Mouse (Mus musculus): Measurements from ENCODE around the gene Nfkbiz. TPM values are rescaled to one million over a fixed set of nuclear protein-coding genes. Genes with fewer than 3 reads are reported as not detected.

The Nfkbiz gene
- total RNA-seq, 2 experiments from 2014 or later = 2.7 to 3.0 TPM

DNA sequence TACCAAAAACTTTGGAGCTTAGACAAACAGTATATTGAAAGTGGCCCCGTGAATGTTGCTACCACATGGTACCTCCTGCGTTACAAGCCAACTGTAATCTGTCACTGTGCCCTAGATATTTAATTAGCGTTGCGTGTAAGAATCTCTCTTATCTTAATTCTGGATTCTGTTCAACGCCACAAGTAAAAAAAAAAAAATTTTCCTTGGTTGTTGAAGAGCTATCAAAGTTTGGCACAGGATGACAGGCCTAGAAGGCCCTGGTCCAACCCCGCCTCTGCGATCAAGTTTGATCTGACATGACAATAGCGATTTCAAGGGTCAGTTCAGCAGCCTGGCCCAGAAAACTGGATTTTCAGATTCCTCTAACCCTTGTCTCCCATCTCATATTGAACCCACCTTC is 6.1 kb downstream of the Nfkbiz start:
- no peak for DNase-seq (ENCODE audit: low spot score in 2 of 2)

- no peak for DNase-seq (ENCODE audit: low spot score in 2 of 2)
Measured at GRCm38 (mm10) chr16:55832040-55832439, 6.7 kb downstream of the Nfkbiz start.

GRCm38 (mm10) chr16:55831451-55831850 is 7.2 kb downstream of the Nfkbiz start:
- DNase-seq (ENCODE audit: low spot score in 2 of 2) = no peak

DNA sequence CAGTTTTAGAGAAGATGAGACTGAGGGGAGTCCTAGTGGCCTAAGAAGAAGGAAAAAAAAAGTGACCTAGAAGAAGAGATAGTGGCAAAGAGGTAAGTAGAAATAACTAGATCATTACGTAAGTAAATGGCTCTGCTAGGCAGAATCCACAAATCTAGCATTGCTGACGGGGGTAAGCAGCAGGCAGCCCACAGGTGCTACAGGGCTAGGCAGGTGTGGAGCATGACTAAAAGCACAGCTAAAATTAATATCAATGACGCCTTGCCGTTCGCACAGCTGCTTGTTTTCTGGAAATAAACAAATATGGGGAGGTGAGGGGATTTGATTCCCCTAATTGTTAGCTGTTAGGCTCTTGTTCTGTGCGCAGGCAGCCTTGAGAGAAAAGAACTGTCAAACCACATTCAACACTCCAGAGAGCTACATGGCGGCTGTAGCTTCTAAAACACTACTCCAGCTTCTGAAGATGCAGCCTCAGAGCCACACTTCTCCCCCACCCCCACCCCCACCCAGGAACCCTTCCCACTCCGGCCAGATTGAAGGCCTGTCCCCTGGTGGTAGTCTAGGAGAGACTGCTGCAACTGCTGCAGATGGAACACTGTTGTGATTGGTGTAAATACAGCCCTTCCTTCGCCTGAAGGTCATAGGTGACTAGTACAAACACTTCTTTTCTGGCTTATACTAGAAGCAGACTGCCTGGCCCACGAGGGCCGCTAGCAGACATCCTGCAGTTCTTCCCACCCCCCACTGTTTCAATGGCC is 15.1 kb downstream of the Nfkbiz start:
- DNase-seq (ENCODE audit: low spot score in 2 of 2) = no peak

- no peak for DNase-seq (ENCODE audit: low spot score in 2 of 2)
Measured at GRCm38 (mm10) chr16:55822741-55823397, 15.8 kb downstream of the Nfkbiz start.

- peak; percentile 75 to 88 for DNase-seq (ENCODE audit: low spot score in 2 of 2)
Measured at GRCm38 (mm10) chr16:55821997-55822740, 16.5 kb downstream of the Nfkbiz start.

- DNase-seq (ENCODE audit: low spot score in 2 of 2) = no peak
Measured at GRCm38 (mm10) chr16:55821571-55821981, 17.1 kb downstream of the Nfkbiz start.

DNA sequence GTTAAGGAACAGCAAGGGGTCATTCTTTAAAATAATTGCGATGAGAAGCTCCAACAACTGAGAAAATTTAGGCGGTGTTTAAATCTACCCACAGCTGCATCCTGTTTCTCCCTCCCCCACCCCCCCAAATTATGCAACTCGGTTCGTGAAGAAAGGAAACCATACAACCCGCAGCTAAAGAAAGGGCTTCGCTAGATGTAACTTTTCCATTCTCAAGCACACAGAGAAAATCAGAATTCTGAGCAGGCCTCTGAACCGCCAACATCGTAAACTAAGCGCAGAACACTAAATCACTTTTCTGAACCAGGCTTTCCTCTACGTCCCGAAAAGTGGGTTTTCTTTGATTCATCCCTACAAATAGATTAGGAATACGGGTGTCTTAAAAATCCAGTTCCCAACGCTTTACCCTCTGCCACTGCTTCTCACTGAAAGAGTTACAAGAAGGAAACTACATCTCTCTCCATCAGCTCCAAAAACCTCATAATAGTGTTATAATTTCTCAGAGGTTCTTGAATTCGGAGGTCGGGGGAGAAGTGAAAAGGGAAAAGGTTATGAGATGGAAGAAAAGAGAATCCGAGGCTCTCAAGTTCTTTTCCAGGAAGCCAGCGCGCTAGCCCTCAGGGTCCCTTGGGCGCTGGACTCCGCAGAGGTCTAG is 17.7 kb downstream of the Nfkbiz start:
- DNase-seq (ENCODE audit: low spot score in 2 of 2) = peak in 1 of 2 experiments; percentile 29

GRCm38 (mm10) chr16:55820161-55820915 is 18.4 kb downstream of the Nfkbiz start:
- DNase-seq (ENCODE audit: low spot score in 2 of 2) = no peak

GRCm38 (mm10) chr16:55819186-55819861 is 19.4 kb downstream of the Nfkbiz start:
- peak in 1 of 2 experiments; percentile 41 for DNase-seq (ENCODE audit: low spot score in 2 of 2)

- no peak for DNase-seq (ENCODE audit: low spot score in 2 of 2)
Measured at GRCm38 (mm10) chr16:55817717-55818515, 20.8 kb downstream of the Nfkbiz start.

DNA sequence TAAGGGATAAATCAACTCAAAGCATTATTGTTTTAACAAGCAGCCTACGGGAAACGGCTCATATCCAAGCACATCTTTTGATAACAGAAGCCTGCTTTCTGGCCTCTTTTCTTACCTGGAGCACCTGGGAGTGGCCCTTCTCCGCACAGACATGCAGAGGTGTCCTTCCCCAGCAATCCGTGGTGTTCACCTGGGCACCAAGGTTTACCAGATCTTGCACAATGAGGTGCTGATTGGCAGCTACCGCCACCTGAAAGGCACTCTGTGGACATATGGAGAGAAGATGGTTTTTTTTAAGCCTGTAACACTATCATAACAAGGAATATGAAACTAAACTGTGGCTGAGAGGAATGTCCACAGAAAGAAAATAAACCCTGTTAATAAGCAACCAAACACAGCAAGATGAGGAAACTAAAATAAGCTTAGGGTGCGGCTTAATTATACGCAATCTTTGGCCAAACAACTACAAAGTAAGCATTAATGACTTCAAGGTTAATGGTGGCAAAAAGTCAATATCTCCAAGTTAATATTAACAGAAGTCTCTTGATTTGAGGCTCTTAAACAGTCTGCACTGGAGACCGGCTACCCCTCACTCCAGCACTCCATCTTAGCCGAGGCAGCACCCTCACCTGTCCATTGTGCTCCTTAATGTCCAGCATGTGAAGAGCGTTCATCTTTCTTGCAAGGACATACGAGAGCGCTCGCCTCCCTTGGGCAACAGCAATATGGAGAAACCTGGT is 22.3 kb downstream of the Nfkbiz start:
- DNase-seq (ENCODE audit: low spot score in 2 of 2) = no peak

- no peak for DNase-seq (ENCODE audit: low spot score in 2 of 2)
Measured at GRCm38 (mm10) chr16:55815466-55815865, 23.2 kb downstream of the Nfkbiz start.

GRCm38 (mm10) chr16:55814686-55815085 is 24.0 kb downstream of the Nfkbiz start:
- no peak for DNase-seq (ENCODE audit: low spot score in 2 of 2)

GRCm38 (mm10) chr16:55813916-55814315 is 24.8 kb downstream of the Nfkbiz start:
- peak in 1 of 2 experiments; percentile 26 for DNase-seq (ENCODE audit: low spot score in 2 of 2)

DNA sequence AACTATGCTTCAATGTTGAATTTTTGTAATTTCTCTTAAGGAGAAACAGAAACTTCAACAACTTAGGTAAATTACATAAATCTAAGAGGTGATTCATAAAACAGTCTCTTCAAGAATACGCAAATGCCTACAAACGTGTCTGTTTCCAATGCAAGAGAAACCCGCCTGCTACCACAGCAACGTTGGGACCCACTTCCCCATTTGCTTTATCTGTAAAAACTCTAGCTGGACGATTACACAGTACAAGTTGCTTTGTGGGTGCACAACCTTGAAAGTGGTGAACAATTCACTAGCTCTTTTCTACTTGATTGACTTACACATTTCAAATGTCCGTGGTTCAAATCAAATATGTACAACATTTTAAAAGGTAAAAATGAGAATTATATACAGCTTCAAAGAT is 26.9 kb downstream of the Nfkbiz start:
- DNase-seq (ENCODE audit: low spot score in 2 of 2) = no peak

DNA sequence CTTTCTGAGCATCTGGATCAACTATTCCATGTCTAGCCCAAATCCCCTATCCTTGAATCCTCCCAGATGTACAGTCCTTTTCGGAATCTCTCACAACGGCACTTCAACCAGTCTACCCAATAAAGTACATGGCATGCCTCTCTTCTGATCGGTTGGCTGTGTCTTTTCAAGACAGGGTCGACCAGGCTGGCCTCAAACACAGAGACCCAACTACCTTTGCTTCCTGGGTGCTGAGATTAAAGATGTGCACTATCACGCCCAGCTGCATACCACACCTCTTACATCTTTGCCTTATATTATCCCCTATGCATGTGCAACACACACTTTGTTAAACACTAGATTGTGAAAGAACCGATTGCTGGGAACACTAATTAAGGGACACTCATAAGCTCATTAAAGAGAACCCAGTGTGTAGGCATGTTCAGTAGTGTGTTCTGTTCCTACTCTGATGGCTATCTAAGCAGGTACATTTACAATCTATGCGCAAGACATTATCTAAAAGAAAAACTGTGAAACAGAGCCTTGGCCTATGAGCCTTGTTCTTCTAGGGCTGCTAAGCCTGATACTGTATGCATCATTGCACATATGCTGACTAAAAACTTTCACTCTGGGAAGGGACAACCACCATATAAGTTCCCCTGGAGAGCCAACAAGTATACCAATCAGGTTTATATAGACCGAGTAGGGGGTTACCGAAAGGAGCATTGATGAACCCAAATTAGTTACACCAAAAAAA is 28.8 kb downstream of the Nfkbiz start:
- DNase-seq (ENCODE audit: low spot score in 2 of 2) = no peak

DNA sequence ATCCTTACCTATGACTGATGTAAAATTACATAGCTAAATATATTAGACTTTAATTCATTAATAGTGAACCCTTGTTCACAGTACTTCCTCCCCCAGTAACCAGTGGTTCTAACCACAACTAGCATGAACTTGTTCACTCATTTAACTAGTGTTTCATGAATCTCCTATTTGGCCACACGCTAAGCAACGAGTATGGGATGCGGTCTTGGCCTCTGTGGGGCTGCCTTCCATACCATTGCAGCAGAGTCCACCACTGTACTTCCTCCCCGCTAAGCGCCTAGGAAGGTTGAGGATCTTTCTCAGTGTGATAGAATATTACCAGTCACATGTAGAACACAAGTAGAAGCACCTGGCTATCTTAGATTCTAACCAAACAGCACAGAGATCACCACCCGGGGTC is 29.4 kb downstream of the Nfkbiz start:
- DNase-seq (ENCODE audit: low spot score in 2 of 2) = no peak
